Comparison of ENCODE assay signal across 22 mouse cellular contexts in genomic region chr4:67141896-67142295, GRCm38 (mm10).
DNase-seq lines count a peak whose midpoint lies in the region; ATAC-seq and TF ChIP-seq lines count a peak whose summit lies in the region.
"Had no signal": no experiment of that assay in that cellular context is flagged by ENCODE, and none has a peak within 500 bp of the region (broad histone marks: within the 10 kb centered on the region; RNA-seq: fewer than 3 reads in every experiment).

No protein-coding gene starts in this region.

- DNase-seq in kidney, adult 2 months: no peak
- peak; percentile 0 for DNase-seq in kidney, postnatal 0 days (ENCODE audit: low spot score)
- no peak for DNase-seq in kidney, adult 18-20 months
- peak; percentile 5 for DNase-seq in limb, embryonic 14.5 days (ENCODE audit: low spot score)
- DNase-seq in limb, embryonic 10.5 days (ENCODE audit: low spot score): no peak
- DNase-seq: adrenal gland, adult 2 months; adrenal gland, postnatal 10 days; adrenal gland, postnatal 25 days; cerebellum, adult 11 months; cerebellum, adult 18-20 months; cerebellum, adult 8-10 months; cerebellum, adult 9-11 months; cerebellum, postnatal 14 days; cerebellum, postnatal 36 days; embryo, embryonic 11 days had no signal

- H3K36me3 ChIP-seq in kidney, embryonic 15.5 days: no peaks in the 10 kb centered on the region
- no peaks in the 10 kb centered on the region for H3K36me3 ChIP-seq in kidney, adult 2 months (ENCODE audit: control insufficient read depth, insufficient read depth, low read length)
- H3K36me3 ChIP-seq in kidney, postnatal 0 days (ENCODE audit: insufficient read depth, low read length): no peaks in the 10 kb centered on the region
- no peaks in the 10 kb centered on the region for H3K36me3 ChIP-seq in limb, embryonic 14.5 days (ENCODE audit: control insufficient read depth, insufficient read depth, low read length)
- no peaks in the 10 kb centered on the region for H3K36me3 ChIP-seq in limb, embryonic 10.5 days
- H3K36me3 ChIP-seq: embryonic facial prominence, embryonic 13.5 days; embryonic facial prominence, embryonic 15.5 days; forebrain, embryonic 10.5 days; forebrain, embryonic 12.5 days had no signal

- H3K4me1 ChIP-seq in kidney, embryonic 15.5 days: no peaks in the 10 kb centered on the region
- H3K4me1 ChIP-seq in kidney, adult 2 months (ENCODE audit: control insufficient read depth, insufficient read depth, low read length): no peaks in the 10 kb centered on the region
- no peaks in the 10 kb centered on the region for H3K4me1 ChIP-seq in kidney, postnatal 0 days (replicated peaks; ENCODE audit: insufficient read depth, low read length)
- no peaks in the 10 kb centered on the region for H3K4me1 ChIP-seq in limb, embryonic 14.5 days (ENCODE audit: control insufficient read depth, insufficient read depth, low read length)
- H3K4me1 ChIP-seq in limb, embryonic 10.5 days: no peaks in the 10 kb centered on the region
- H3K4me1 ChIP-seq: embryonic facial prominence, embryonic 13.5 days; embryonic facial prominence, embryonic 15.5 days; forebrain, embryonic 10.5 days; forebrain, embryonic 12.5 days had no signal

- H3K9me3 ChIP-seq in kidney, embryonic 15.5 days (replicated peaks): no peaks in the 10 kb centered on the region
- H3K9me3 ChIP-seq in kidney, postnatal 0 days (replicated peaks; ENCODE audit: low read length): no peaks in the 10 kb centered on the region
- no peaks in the 10 kb centered on the region for H3K9me3 ChIP-seq in limb, embryonic 14.5 days (ENCODE audit: control insufficient read depth, low read length)
- H3K9me3 ChIP-seq in limb, embryonic 10.5 days (replicated peaks): no peaks in the 10 kb centered on the region
- H3K9me3 ChIP-seq: embryonic facial prominence, embryonic 13.5 days; embryonic facial prominence, embryonic 15.5 days; forebrain, embryonic 10.5 days; forebrain, embryonic 12.5 days had no signal

- H3K9ac ChIP-seq in kidney, embryonic 15.5 days: no peak overlapping the region
- H3K9ac ChIP-seq in kidney, postnatal 0 days (ENCODE audit: low read depth, low read length): no peak overlapping the region
- no peak overlapping the region for H3K9ac ChIP-seq in limb, embryonic 14.5 days (ENCODE audit: low read depth, low read length, severe bottlenecking)
- H3K9ac ChIP-seq: embryonic facial prominence, embryonic 13.5 days; embryonic facial prominence, embryonic 15.5 days; forebrain, embryonic 12.5 days had no signal

- TF ChIP-seq CTCF in kidney, adult 2 months (conservative IDR thresholded peaks at IDR 0.05; ENCODE audit: insufficient read depth, insufficient read length, low read depth, low read length): no peak
- no peak for TF ChIP-seq CTCF in kidney, postnatal 0 days (IDR thresholded peaks at IDR 0.05; ENCODE audit: low read depth)

- H3K27me3 ChIP-seq in kidney, embryonic 15.5 days: no peaks in the 10 kb centered on the region
- no peaks in the 10 kb centered on the region for H3K27me3 ChIP-seq in kidney, adult 2 months (replicated peaks; ENCODE audit: control insufficient read depth, insufficient read depth, low read length)
- no peaks in the 10 kb centered on the region for H3K27me3 ChIP-seq in kidney, postnatal 0 days (ENCODE audit: insufficient read depth, low read length)
- no peaks in the 10 kb centered on the region for H3K27me3 ChIP-seq in limb, embryonic 14.5 days (ENCODE audit: control insufficient read depth, insufficient read depth, low read length)
- no peaks in the 10 kb centered on the region for H3K27me3 ChIP-seq in limb, embryonic 10.5 days (ENCODE audit: low read depth, poor library complexity, severe bottlenecking)
- H3K27me3 ChIP-seq: embryonic facial prominence, embryonic 13.5 days; embryonic facial prominence, embryonic 15.5 days; forebrain, embryonic 12.5 days had no signal

- peak; percentile 81 for ATAC-seq in kidney, embryonic 15.5 days (replicated peaks; ENCODE audit: low FRiP score)
- ATAC-seq in kidney, postnatal 0 days (replicated peaks; ENCODE audit: low FRiP score, low read depth): no peak
- ATAC-seq in limb, embryonic 14.5 days (ENCODE audit: low FRiP score, low read depth): no peak
- ATAC-seq: forebrain, embryonic 14.5 days had no signal

- WGBS in kidney, embryonic 15.5 days: 67% methylated on average over 2 of the region's 2 CpGs
- 49% methylated on average over 2 of the region's 2 CpGs for WGBS in kidney, adult 2 months
- WGBS in kidney, postnatal 0 days: 58% methylated on average over 2 of the region's 2 CpGs
- WGBS in limb, embryonic 14.5 days: 86% methylated on average over 2 of the region's 2 CpGs
- 88% methylated on average over 2 of the region's 2 CpGs for WGBS in limb, embryonic 10.5 days

- no peak overlapping the region for H3K27ac ChIP-seq in kidney, embryonic 15.5 days
- H3K27ac ChIP-seq in kidney, adult 2 months (ENCODE audit: insufficient read depth, low read depth, low read length): no peak overlapping the region
- H3K27ac ChIP-seq in kidney, postnatal 0 days: no peak overlapping the region
- H3K27ac ChIP-seq in limb, embryonic 14.5 days (replicated peaks; ENCODE audit: low read depth, low read length): no peak overlapping the region
- H3K27ac ChIP-seq in limb, embryonic 10.5 days: no peak overlapping the region
- H3K27ac ChIP-seq: embryonic facial prominence, embryonic 13.5 days; embryonic facial prominence, embryonic 15.5 days; forebrain, embryonic 10.5 days; forebrain, embryonic 12.5 days had no signal

- H3K4me2 ChIP-seq in kidney, embryonic 15.5 days: no peak overlapping the region
- H3K4me2 ChIP-seq in kidney, postnatal 0 days (ENCODE audit: low read length): no peak overlapping the region
- H3K4me2 ChIP-seq in limb, embryonic 14.5 days (replicated peaks; ENCODE audit: low read depth, low read length, severe bottlenecking): no peak overlapping the region
- H3K4me2 ChIP-seq: embryonic facial prominence, embryonic 13.5 days; embryonic facial prominence, embryonic 15.5 days; forebrain, embryonic 12.5 days had no signal

- TF ChIP-seq POLR2A in kidney, adult 2 months (IDR thresholded peaks at IDR 0.05; ENCODE audit: low read depth, low read length): no peak
- TF ChIP-seq POLR2A in limb, embryonic 14.5 days (IDR thresholded peaks at IDR 0.05; ENCODE audit: borderline replicate concordance, extremely low read depth, insufficient read depth, insufficient read length): no peak

- no peak overlapping the region for H3K4me3 ChIP-seq in kidney, embryonic 15.5 days (replicated peaks)
- H3K4me3 ChIP-seq in kidney, adult 2 months (ENCODE audit: insufficient read depth, low read depth, low read length): no peak overlapping the region
- no peak overlapping the region for H3K4me3 ChIP-seq in kidney, postnatal 0 days (replicated peaks; ENCODE audit: low read depth, low read length)
- H3K4me3 ChIP-seq in limb, embryonic 14.5 days (replicated peaks; ENCODE audit: low read length): no peak overlapping the region
- H3K4me3 ChIP-seq in limb, embryonic 10.5 days: no peak overlapping the region
- H3K4me3 ChIP-seq: embryonic facial prominence, embryonic 13.5 days; embryonic facial prominence, embryonic 15.5 days; erythroblast, embryonic 14.5 days; forebrain, embryonic 10.5 days; forebrain, embryonic 12.5 days had no signal

Comparison
In these comparisons a context has a peak if more than half of its experiments do, and no peak if none do; other contexts are left out.
1. DNase-seq: peak in kidney, postnatal 0 days (single experiment) and limb, embryonic 14.5 days (single experiment); none in kidney, adult 2 months (single experiment), kidney, adult 18-20 months (single experiment) and limb, embryonic 10.5 days (single experiment).